Mouse (Mus musculus): Measurements from ENCODE around the gene Cachd1.

GRCm38 (mm10) chr4:101035131-101035530, 258.7 kb downstream of the Cachd1 start:
- TF ChIP-seq CTCF (IDR thresholded peaks at IDR 0.05; ENCODE audit: low read depth, low read length) (no peak), POLR2A (IDR thresholded peaks at IDR 0.05; ENCODE audit: extremely low read depth, insufficient read depth, low read length) (no peak)
